Mouse (Mus musculus): ENCODE results near the gene Fbln1.
A peak's percentile ranks its signal among the peaks of the same experiment; 100 is the strongest.

Gene Fbln1

GRCm38 (mm10) chr15:85205792-85206702, at the start of gene Fbln1:
Gene Fbln1 (plus strand): TSS chr15:85205949.
- DNase-seq (ENCODE audit: low spot score): peak; percentile 87

- no peak for DNase-seq (ENCODE audit: low spot score)
Measured at GRCm38 (mm10) chr15:85156198-85156597, 49.6 kb upstream of the Fbln1 start.

GRCm38 (mm10) chr15:85161416-85161815, 44.3 kb upstream of the Fbln1 start:
- no peak for DNase-seq (ENCODE audit: low spot score)

GRCm38 (mm10) chr15:85162693-85163663, 42.8 kb upstream of the Fbln1 start:
- DNase-seq (ENCODE audit: low spot score): peak; percentile 54

- peak; percentile 79 for DNase-seq (ENCODE audit: low spot score)
Measured at GRCm38 (mm10) chr15:85166433-85166933, 39.3 kb upstream of the Fbln1 start.

GRCm38 (mm10) chr15:85167086-85167679, 38.6 kb upstream of the Fbln1 start:
- DNase-seq (ENCODE audit: low spot score): no peak

GRCm38 (mm10) chr15:85172054-85172453, 33.7 kb upstream of the Fbln1 start:
- no peak for DNase-seq (ENCODE audit: low spot score)

GRCm38 (mm10) chr15:85173425-85173824, 32.3 kb upstream of the Fbln1 start:
- DNase-seq (ENCODE audit: low spot score): no peak

- no peak for DNase-seq (ENCODE audit: low spot score)
Measured at GRCm38 (mm10) chr15:85174060-85174459, 31.7 kb upstream of the Fbln1 start.

GRCm38 (mm10) chr15:85177576-85177975, 28.2 kb upstream of the Fbln1 start:
- peak; percentile 89 for DNase-seq (ENCODE audit: low spot score)

- DNase-seq (ENCODE audit: low spot score): no peak
Measured at GRCm38 (mm10) chr15:85178172-85178571, 27.6 kb upstream of the Fbln1 start.

GRCm38 (mm10) chr15:85179528-85180180, 26.1 kb upstream of the Fbln1 start:
- no peak for DNase-seq (ENCODE audit: low spot score)

- DNase-seq (ENCODE audit: low spot score): no peak
Measured at GRCm38 (mm10) chr15:85180368-85180767, 25.4 kb upstream of the Fbln1 start.

- no peak for DNase-seq (ENCODE audit: low spot score)
Measured at GRCm38 (mm10) chr15:85182063-85182462, 23.7 kb upstream of the Fbln1 start.

GRCm38 (mm10) chr15:85186916-85187315, 18.8 kb upstream of the Fbln1 start:
- DNase-seq (ENCODE audit: low spot score): no peak

GRCm38 (mm10) chr15:85188167-85188778, 17.5 kb upstream of the Fbln1 start:
- DNase-seq (ENCODE audit: low spot score): peak; percentile 45

GRCm38 (mm10) chr15:85200446-85201289, 5.1 kb upstream of the Fbln1 start:
- peak; percentile 66 for DNase-seq (ENCODE audit: low spot score)

GRCm38 (mm10) chr15:85202199-85202598, 3.5 kb upstream of the Fbln1 start:
- DNase-seq (ENCODE audit: low spot score): no peak

- no peak for DNase-seq (ENCODE audit: low spot score)
Measured at GRCm38 (mm10) chr15:85202787-85203186, 3.0 kb upstream of the Fbln1 start.

- DNase-seq (ENCODE audit: low spot score): peak; percentile 42
Measured at GRCm38 (mm10) chr15:85204383-85204782, 1.4 kb upstream of the Fbln1 start.
